Mouse (Mus musculus) heart, embryonic 16.5 days (tissue): Measurements from ENCODE around the gene Gna15. TPM values are rescaled to one million over a fixed set of nuclear protein-coding genes. Genes with fewer than 3 reads are reported as not detected.

Experiments used
- ATAC-seq: fragments of 200-750 bp; cut with Nextera tagmentation; replicated peaks from 2 replicates; pipeline ENCODE4 v1.8.0; 2017; ENCODE audit warnings: moderate number of reproducible peaks; ENCODE audit not compliant: insufficient read depth, low FRiP score; ENCODE audit errors: extremely low read depth
- H3K27ac ChIP-seq: fragments of 300-500 bp; sonication (generic); 2 replicates; pipeline ENCODE4 v1.5.1; 2014; ENCODE audit warnings: mild to moderate bottlenecking, low read length, control low read depth, moderate library complexity
- H3K27me3 ChIP-seq: fragments of 300-500 bp; sonication (generic); 2 replicates; pipeline ENCODE4 v1.6.1; 2014; ENCODE audit warnings: low read length, mixed read lengths; ENCODE audit not compliant: control insufficient read depth, insufficient read depth
- H3K36me3 ChIP-seq: fragments of 300-500 bp; sonication (generic); 2 replicates; pipeline ENCODE4 v1.6.1; 2014; ENCODE audit not compliant: control insufficient read depth, insufficient read depth
- H3K4me1 ChIP-seq: fragments of 300-500 bp; sonication (generic); 2 replicates; pipeline ENCODE4 v1.6.1; 2014; ENCODE audit warnings: low read length, mixed read lengths; ENCODE audit not compliant: control insufficient read depth, insufficient read depth
- H3K4me2 ChIP-seq: fragments of 300-500 bp; sonication (generic); 2 replicates; pipeline ENCODE4 v1.6.1; 2014; ENCODE audit warnings: low read depth, mild to moderate bottlenecking, control low read depth, low read length
- H3K4me3 ChIP-seq: fragments of 300-500 bp; sonication (generic); 2 replicates; pipeline ENCODE4 v1.5.1; 2014; ENCODE audit warnings: mild to moderate bottlenecking, control low read depth, low read length
- H3K9ac ChIP-seq: fragments of 300-500 bp; sonication (generic); 2 replicates; pipeline ENCODE4 v1.6.1; 2014; ENCODE audit warnings: low read length, control low read depth
- H3K9me3 ChIP-seq: fragments of 300-500 bp; sonication (generic); replicated peaks from 2 replicates; pipeline ENCODE4 v1.6.1; 2016; ENCODE audit warnings: low read length; ENCODE audit not compliant: control insufficient read depth
- WGBS: fragments of 180-500 bp; shearing (Covaris S2); extraction: QIAGEN DNeasy Blood & Tissue Kit; methylation state at CpG from one replicate; pipeline ENCODE4 v1.1.7; 2014; 5-methylcytosine and 5-hydroxymethylcytosine counted together
- polyA plus RNA-seq: library from polyadenylated mRNA; unstranded; fragments of >200 nt; fragmentation: Nextera tagmentation; extraction: Ambion mirVana; gene quantifications from 2 replicates; pipeline ENCODE4 v1.2.1, GENCODE M21; 2015

Gene Gna15
- 1.1 and 1.3 TPM in 2 replicates for polyA plus RNA-seq

DNA sequence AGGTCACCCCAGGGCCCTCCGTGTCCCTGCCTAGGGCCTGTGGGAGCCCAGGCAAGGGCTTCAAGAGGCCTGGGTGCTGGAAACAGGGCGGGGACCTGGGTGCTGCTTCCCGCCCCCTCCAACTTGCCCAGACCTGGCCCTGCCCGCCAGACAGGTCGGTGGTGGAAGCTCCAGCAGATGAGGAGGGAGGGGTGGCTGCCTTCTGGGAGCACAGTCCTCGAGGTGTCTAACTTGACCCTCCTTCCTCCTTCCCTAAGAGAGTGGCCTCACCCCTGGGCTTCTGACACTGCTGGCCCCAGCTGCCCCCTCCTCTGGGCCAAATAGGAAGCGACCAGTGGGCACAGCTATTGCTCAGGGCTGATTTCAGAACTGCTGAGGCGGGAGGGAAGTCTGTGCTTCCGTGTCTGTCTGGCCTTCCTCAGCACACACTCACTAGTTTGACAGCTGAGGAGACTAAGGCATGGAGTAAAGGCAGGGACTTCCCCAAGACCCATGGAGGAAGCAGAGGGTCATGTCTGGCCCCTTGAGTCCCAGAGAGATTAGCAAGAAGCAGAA lies at the start of gene Gna15:
Gna15 (minus strand) TSS at position 175 of the 555 bp plus-strand sequence.
- 18% methylated on average over 9 of the region's 9 CpGs for WGBS
- no peak; the same call in 1 of the 2 replicates for ATAC-seq
- H3K4me3 ChIP-seq = peak within 1 kb of the TSS; percentile 9; the same call in 1 of the 2 replicates
- H3K36me3 ChIP-seq = no peaks in the 10 kb centered on the region
- H3K9ac ChIP-seq = 0 out of 2 replicates have a peak within 1 kb of the TSS, but pooled peaks have one; percentile 2
- H3K27ac ChIP-seq = no peak within 1 kb of the TSS
- no peaks in the 10 kb centered on the region for H3K27me3 ChIP-seq
- H3K4me2 ChIP-seq = peak within 1 kb of the TSS; percentile 36
- H3K9me3 ChIP-seq = no peaks in the 10 kb centered on the region
- no peaks in the 10 kb centered on the region for H3K4me1 ChIP-seq

DNA sequence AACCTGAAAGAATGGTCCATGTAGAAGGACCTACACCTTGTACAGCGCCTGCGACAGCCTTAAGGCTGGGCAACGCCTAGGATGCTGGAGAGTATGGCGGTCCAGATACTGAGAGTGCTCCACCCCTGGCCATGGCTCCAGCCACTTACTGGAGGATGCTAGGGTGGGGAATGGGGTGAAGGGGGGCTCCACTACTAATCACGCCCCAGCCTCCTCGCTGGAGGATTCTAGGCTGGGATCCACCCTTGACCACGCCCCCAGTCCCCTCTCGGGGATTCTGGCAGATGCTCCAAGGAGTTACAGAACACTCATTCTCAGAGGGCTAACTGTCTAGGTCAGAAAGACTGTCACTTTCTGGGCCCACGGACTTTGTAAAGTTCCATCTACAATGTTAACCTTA lies 49.0 kb upstream of the Gna15 start:
- no peak overlapping the region for H3K27ac ChIP-seq
- H3K4me2 ChIP-seq = no peak overlapping the region
- peaks cover 43% of the 10 kb centered on the region for H3K4me1 ChIP-seq
- no peaks in the 10 kb centered on the region for H3K9me3 ChIP-seq
- no peak overlapping the region for H3K4me3 ChIP-seq
- no peaks in the 10 kb centered on the region for H3K27me3 ChIP-seq
- no peak for ATAC-seq
- 29% methylated on average over 9 of the region's 9 CpGs for WGBS
- H3K36me3 ChIP-seq = no peaks in the 10 kb centered on the region
- no peak overlapping the region for H3K9ac ChIP-seq

DNA sequence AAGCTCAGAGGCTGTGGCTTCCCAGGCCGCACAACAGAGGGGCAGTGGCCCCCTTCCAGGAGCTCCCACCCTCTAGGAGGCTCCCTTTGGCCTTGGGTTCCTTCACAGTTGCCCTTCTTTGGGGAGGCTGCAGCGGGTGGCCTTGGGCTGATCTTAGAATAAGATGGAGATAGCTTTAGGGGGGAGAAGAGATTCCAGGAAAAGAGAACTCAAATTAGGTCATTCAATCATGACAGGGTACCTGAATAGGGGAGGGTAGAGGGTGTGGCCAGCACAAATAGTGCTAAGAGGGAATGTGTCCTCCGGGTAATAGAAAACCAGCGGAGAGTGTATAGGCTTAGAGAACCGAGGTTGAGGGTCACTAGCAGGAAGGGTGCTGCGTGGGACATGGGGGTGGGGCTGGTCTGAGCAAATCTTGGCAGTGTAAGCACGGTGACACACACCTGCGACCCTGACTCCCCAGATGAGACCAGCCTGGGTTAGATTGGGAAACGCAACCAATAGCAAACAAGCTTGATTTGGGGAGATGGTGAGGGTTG lies 48.2 kb upstream of the Gna15 start:
- Histone ChIP-seq H3K4me3 (peak overlapping the region; percentile 44), H3K9me3 (no peaks in the 10 kb centered on the region), H3K27ac (peak overlapping the region; percentile 63), H3K9ac (peak overlapping the region; percentile 70), H3K27me3 (no peaks in the 10 kb centered on the region), H3K4me2 (peak overlapping the region; percentile 96), H3K36me3 (no peaks in the 10 kb centered on the region), H3K4me1 (peaks cover 43% of the 10 kb centered on the region)
- WGBS = 17% methylated on average over 9 of the region's 9 CpGs
- ATAC-seq = no peak

DNA sequence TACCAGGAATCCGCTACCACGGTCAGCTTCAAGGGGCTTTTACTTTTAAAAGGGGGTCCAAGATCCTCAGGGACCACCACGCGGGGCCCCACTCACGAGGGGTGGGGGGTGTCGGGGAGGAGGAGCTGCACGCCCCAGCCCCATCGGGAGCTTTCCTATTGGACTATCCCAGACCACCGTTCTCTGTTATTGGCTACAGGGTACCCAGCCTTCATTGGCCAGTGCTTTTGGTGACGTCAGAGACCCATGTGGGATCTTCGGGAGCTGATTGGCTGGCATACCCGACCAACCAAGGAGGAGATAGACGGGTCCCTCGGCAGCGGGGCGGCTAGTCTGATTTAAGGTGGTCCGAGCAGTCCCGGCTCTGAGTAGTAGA lies 47.5 kb upstream of the Gna15 start:
- Histone ChIP-seq H3K36me3 (0 out of 2 replicates have a peak, but pooled peaks cover 3% of the 10 kb centered on the region), H3K9ac (peak overlapping the region; percentile 70), H3K4me1 (peaks cover 43% of the 10 kb centered on the region), H3K9me3 (no peaks in the 10 kb centered on the region), H3K4me3 (peak overlapping the region; percentile 62), H3K4me2 (peak overlapping the region; percentile 96), H3K27ac (peak overlapping the region; percentile 96), H3K27me3 (no peaks in the 10 kb centered on the region)
- peak; percentile 90 for ATAC-seq
- under 1% methylated on average over 18 of the region's 18 CpGs for WGBS

DNA sequence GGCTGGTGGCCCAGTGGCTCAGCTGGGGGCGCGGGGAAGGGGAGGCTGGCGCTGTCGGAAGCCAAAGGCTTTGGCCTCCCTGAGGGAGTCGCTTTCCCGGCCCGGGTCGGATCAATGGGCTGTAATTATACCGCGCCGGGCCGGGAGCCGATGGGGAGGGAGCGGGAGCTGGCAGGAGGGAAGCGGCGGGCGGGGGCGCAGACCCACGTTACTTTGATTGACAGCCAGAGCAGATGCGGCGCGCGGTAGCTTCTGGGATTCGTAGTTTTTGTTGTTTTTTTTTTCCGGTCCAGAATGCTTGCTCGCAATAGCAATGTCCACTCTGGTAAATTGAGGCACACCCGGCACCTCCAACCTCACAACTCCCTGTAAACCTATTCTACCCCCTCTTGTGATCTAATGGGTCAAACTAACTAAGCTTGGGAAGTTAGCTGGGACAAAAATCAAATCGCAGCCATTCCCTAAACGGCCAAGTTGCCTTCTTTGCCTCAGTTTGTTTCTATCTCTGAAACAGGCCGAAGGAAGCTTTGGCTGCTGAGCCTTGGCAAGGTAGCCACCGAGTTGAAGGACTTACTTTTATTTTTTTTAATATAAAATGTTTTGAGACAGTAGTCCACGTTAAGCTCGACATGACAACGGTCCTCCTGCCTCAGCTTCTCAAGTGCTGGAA lies 46.9 kb upstream of the Gna15 start:
- peak overlapping the region; percentile 77 for H3K9ac ChIP-seq
- H3K27me3 ChIP-seq = no peaks in the 10 kb centered on the region
- no peaks in the 10 kb centered on the region for H3K9me3 ChIP-seq
- ATAC-seq = peak; percentile 50
- H3K4me3 ChIP-seq = peak overlapping the region; percentile 62
- H3K4me1 ChIP-seq = peaks cover 41% of the 10 kb centered on the region
- under 1% methylated on average over 33 of the region's 34 CpGs for WGBS
- H3K27ac ChIP-seq = peak overlapping the region; percentile 96
- peak overlapping the region; percentile 96 for H3K4me2 ChIP-seq
- peaks cover 5% of the 10 kb centered on the region; the same call in 1 of the 2 replicates for H3K36me3 ChIP-seq

DNA sequence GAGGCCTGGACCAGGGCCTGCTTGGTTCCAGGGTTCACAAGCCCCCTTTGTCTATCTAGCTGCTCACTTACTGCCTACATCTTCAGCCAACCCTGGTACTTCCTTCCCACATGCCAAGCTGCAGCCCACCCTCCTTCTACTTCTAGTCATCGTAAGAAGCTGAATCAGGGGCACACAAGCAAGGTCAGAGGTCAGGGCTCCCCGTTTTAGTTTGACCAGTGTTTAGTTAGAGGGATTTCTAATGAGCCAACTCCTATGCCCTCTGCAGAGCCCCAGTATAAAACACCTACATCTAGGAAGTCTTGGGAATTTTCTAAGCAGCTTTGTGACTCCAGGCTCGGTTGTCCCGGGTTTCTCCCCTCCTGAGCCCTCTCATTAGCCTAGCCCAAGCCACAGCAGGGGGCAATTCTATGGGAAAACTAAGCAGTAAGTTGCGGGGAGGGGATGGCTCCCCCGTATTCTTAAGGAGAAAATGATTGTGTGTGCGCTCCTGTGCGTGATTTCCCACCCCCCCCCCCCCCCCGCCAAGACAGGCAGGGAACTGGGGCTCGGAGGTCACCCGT lies 46.3 kb upstream of the Gna15 start:
- peaks cover 12% of the 10 kb centered on the region for H3K36me3 ChIP-seq
- ATAC-seq = no peak
- peak overlapping the region; percentile 96 for H3K27ac ChIP-seq
- H3K4me3 ChIP-seq = peak overlapping the region; percentile 62
- WGBS = 7% methylated on average over 11 of the region's 11 CpGs
- peak overlapping the region; percentile 96 for H3K4me2 ChIP-seq
- no peaks in the 10 kb centered on the region for H3K9me3 ChIP-seq
- peak overlapping the region; percentile 77 for H3K9ac ChIP-seq
- no peaks in the 10 kb centered on the region for H3K27me3 ChIP-seq
- peaks cover 35% of the 10 kb centered on the region for H3K4me1 ChIP-seq

DNA sequence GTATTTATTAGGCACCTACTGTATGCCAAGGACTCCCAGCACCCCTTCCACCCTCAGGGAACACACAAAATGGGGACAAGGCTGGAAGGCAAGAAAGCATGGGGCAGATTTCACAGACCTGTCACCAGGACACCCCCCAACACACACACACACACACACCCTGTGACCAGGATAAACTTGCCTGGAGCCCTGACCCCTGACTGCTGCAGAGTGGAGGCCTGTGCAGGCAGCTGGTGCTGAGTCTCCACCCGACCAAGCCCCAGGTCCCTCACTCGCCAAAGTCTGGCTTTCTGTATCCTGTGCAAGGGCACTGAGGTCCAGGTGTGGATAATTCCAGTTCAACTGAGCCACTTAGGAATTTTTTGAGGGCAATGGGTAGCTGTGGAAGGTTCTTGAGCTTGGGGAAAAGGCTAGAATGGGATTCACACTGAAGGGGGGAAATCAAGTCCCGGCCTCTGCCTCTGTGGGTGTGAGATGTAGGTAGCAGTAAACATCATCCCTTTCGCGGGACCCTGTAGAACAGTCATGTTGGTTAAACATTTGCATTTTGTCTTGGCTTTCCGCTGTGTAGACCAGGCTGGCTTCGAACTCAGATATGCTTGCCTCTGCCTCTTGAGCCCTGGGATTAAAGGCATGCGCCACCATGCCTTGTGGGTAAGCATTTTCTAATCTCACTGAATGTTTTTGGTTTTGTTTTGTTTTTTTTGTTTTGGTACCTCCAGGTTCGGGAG lies 45.6 kb upstream of the Gna15 start:
- H3K9ac ChIP-seq = no peak overlapping the region
- H3K36me3 ChIP-seq = peaks cover 18% of the 10 kb centered on the region
- no peak overlapping the region for H3K4me2 ChIP-seq
- 66% methylated on average over 9 of the region's 9 CpGs for WGBS
- no peaks in the 10 kb centered on the region for H3K27me3 ChIP-seq
- no peak for ATAC-seq
- H3K4me3 ChIP-seq = no peak overlapping the region
- peaks cover 39% of the 10 kb centered on the region for H3K4me1 ChIP-seq
- H3K27ac ChIP-seq = peak overlapping the region; percentile 96
- H3K9me3 ChIP-seq = no peaks in the 10 kb centered on the region

DNA sequence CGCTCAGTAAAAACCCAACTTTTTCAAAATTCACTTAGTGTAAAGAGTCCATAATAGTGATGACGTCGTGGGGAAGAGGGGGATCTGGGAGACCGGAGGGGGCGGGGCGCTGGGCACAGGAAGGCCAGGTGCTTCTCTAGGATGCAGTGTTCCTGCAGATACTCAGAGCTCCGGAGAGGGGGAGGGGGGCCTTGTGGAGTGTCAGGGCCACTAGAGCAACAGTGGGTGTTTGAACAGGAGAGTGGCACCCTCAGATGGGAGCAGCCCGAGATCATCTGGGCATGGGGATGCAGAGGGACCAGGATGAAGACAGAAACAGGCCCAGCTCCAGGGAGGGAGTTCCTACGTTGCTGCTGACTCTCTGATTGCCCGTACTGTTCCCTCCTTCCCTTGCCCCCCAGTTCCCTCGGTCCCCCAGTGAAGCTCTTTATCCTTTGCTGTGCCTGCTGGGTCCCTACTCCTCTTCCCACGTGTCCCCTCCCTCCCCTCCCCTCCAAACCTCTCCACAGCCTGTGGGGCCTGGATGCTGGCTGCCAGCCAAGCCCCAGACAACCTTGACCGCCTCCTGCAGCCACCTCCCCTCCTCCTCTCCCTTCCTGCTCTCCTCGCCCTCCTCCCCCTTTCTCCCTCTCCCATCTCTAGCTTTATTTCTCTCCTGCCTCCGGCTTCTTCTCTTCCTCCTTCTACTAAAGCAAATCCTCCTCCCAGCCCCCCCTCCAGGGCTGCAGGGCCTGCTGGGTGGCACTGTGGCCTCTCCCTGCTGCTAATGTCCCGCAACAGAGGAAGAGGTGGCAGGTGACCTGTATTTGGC lies 44.6 kb upstream of the Gna15 start:
- no peaks in the 10 kb centered on the region for H3K27me3 ChIP-seq
- peak overlapping the region; percentile 45 for H3K4me2 ChIP-seq
- no peaks in the 10 kb centered on the region for H3K9me3 ChIP-seq
- peak; percentile 15 for ATAC-seq
- peaks cover 45% of the 10 kb centered on the region for H3K4me1 ChIP-seq
- peak overlapping the region; percentile 96 for H3K27ac ChIP-seq
- H3K4me3 ChIP-seq = no peak overlapping the region
- H3K36me3 ChIP-seq = peaks cover 21% of the 10 kb centered on the region
- peak overlapping the region; percentile 37 for H3K9ac ChIP-seq
- WGBS = 11% methylated on average over 16 of the region's 16 CpGs
